Mouse (Mus musculus) limb, embryonic 11.5 days (tissue): ENCODE data around the gene 4922502D21Rik. TPM values are rescaled to one million over a fixed set of nuclear protein-coding genes. Genes with fewer than 3 reads are reported as not detected.

ENCODE experiments used
- polyA plus RNA-seq: library from polyadenylated mRNA; unstranded; fragments of >200 nt; fragmentation: Nextera tagmentation; extraction: Ambion mirVana; gene quantifications from 2 replicates; pipeline ENCODE4 v1.2.1, GENCODE M21; 2014

The 4922502D21Rik gene
- polyA plus RNA-seq, 1 experiment from 2014 or later = not detected

Other genes with a start within 250 kb of the 4922502D21Rik start
- not detected in 2 replicates for gene Clec2e, start 230.9 kb downstream of the 4922502D21Rik start, polyA plus RNA-seq
- gene Clec2d, start 151.2 kb downstream of the 4922502D21Rik start, polyA plus RNA-seq = 0.16 TPM in 1 of 2 replicates, not detected in the other
- gene Cd69, start 56.4 kb downstream of the 4922502D21Rik start, polyA plus RNA-seq = 0.11 and 0.28 TPM in 2 replicates
- 0.14 and 0.29 TPM in 2 replicates for gene Clec12a, start 10.9 kb upstream of the 4922502D21Rik start, polyA plus RNA-seq
- not detected in 2 replicates for gene Clec12b, start 54.1 kb upstream of the 4922502D21Rik start, polyA plus RNA-seq
- 6.0 and 6.6 TPM in 2 replicates for gene Clec1b, start 65.5 kb upstream of the 4922502D21Rik start, polyA plus RNA-seq
- gene Clec9a, start 77.1 kb upstream of the 4922502D21Rik start, polyA plus RNA-seq = 0.41 and 0.44 TPM in 2 replicates
- 1.6 and 2.3 TPM in 2 replicates for gene Clec1a, start 120.2 kb upstream of the 4922502D21Rik start, polyA plus RNA-seq
- gene Olr1, start 175.4 kb upstream of the 4922502D21Rik start, polyA plus RNA-seq = 0.38 TPM in 1 of 2 replicates, not detected in the other
- gene Tmem52b, start 180.8 kb upstream of the 4922502D21Rik start, polyA plus RNA-seq = not detected in 2 replicates
- 11.7 and 12.2 TPM in 2 replicates for gene Gabarapl1, start 201.4 kb upstream of the 4922502D21Rik start, polyA plus RNA-seq
- gene Klre1, start 246.1 kb upstream of the 4922502D21Rik start, polyA plus RNA-seq = not detected in 2 replicates